Mouse (Mus musculus) left cerebral cortex, adult 11 months (tissue): ENCODE measurements at regions not wholly inside any gene's neighbourhood (a gene's known extent, or its start where the extent isn't known, plus 50 kb on each side); places are given as distances from the start of the nearest gene placed in this dataset.

Source experiments
- DNase-seq: peaks from one replicate; pipeline ENCODE4 v3.0.0; 2022; ENCODE audit warnings: low spot score

DNA sequence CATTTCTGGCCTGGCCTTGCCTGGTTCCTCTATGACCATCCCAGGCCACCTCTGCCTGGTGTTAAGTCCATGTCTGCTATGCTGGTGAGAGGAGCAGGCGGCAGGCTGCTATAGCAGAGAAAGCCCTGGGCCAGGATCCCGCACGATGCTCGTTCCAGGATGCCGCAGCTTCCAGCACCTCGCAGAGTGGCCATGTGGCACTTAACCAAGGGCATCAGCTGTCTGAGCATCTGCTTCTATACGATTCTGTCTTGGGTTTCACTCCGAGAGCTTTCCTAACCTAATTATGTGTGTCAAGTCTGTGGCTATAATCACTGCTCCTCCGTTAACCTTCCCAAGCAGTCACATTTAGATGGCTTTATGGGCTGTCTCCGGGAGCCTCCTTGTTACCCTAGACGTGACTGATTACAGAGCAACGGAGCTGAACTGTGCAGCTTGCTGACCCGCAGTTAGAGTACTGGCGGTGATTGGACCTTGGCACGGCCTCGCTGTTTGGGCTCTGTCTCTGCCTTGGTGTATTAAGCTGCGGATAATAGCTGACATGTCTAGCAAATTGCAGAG is 64.4 kb downstream of the Ackr3 start:
- no peak for DNase-seq

DNA sequence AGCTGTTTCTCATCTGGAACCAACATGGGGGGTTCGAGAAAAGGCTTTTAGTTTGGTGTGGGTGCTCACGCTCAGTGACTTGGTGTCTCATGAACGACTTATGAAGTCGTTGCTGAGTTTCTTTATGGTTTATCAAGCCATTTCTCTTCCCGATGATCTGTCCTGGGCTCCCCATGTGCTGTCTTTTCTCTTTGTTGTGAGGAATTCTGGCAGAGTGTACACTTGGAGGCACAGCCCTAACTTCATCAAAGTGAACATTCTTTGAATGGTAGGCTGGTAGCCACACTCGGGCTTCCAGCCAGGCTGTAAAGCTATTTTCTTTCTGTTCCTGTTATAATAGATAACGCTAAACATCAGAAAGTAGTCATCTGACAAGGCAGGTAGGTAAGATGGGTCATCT is 65.2 kb downstream of the Ackr3 start:
- no peak for DNase-seq

DNA sequence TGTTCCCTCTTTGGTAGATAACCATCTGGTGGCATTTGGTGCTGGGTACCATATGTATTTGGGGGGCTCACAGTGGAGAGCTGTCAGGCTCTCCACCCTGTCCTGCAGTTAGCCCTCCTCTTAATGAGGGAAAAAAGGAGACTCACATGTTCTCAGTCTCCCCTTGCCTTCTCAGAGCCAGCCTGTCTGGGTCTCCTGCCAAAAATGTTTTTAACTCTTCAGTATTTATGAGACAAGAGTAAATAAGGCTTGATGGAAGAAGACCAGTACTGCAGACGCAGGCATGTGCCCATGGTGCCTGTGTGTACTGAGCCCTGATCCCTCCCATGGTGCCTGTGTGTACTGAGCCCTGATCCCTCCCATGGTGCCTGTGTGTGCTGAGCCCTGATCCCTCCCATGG is 66.1 kb downstream of the Ackr3 start:
- no peak for DNase-seq

DNA sequence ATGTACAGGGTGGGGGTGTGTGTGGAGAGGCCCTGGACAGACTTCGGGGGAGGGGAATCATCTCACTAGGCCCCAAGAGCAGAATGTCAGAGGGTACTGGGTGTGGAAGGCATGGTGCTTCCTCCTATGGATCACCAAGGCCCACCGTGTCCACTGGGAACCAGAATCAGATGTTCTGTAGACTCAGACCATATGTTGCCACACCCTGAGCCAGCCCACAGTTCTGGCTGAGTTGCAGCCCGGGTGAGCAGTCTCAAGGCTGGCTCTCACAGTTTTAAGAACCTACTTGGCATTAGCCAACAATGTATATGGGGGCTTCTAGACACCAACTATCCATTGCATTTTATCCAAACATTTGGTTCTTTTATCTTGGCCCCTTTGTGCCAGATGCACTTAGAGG is 67.5 kb downstream of the Ackr3 start:
- DNase-seq: no peak

DNA sequence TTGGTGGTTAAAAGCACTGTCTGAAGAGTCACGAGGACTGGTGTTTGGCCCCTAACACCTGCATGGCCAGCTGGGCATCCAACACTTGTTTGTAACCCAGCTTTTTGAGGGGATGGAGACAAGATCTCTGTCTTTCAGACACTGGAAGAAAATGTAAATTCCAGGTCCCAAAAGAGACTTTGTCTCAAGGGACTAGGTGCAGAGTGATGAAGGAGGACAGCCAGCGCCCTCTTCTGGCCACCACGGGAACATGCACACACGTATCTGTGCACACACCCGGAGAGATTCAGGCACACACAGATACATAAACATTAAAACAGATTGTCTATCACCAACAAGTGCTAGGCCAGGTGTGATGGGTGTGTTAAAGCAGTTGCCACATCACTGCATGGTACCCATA is 68.6 kb downstream of the Ackr3 start:
- no peak for DNase-seq

DNA sequence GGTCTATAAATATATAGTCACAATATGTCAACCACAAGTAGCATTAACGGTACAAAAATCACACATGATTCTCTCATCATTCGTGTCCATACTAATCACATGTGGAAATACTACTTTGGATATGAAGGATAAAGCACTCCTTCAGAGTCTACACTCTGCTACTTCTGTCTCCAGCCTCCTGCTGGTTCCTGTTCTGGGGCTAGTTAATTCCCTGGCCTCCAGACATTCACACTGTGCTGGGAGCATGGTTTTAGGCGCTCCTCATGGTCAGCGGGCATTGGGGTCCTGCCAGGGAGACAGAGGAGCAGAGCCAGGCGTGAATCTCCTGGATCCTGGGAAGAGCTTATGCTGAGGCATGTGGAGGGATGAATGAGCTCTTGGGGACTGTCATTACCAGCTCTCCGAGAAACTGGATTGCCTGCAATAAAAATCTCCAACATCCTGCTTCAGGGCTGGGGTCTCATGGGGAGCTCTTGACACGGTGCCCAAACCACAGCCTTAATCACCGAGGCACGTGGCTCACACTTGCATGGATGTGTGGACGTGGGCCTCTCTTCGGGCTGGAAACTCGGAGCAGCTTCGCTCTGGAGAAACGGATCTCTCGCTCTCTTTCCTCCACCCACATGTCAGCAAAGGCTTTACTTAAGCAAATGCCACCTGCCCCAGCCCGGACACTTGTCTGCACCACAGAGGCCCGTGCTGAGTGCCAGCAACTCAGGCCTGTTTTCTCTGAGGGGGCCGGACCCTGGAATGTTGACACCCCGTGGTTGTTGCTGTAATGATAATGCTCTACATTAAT is 69.2 kb downstream of the Ackr3 start:
- DNase-seq: no peak

DNA sequence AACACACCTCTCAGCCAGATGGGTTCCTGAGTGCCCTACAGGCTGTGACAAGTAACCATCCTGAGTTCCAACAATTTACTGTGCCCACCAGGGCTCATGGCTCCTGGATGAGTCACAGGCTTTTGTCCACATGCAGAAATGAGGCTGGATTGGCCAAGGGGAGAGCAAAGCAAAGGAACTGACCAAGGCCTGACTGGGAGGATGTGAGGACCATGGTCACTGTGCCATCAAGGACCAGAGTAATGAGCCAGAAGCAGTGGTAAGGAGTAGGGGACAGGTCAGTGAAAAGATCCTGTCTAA is 69.8 kb downstream of the Ackr3 start:
- DNase-seq: no peak

DNA sequence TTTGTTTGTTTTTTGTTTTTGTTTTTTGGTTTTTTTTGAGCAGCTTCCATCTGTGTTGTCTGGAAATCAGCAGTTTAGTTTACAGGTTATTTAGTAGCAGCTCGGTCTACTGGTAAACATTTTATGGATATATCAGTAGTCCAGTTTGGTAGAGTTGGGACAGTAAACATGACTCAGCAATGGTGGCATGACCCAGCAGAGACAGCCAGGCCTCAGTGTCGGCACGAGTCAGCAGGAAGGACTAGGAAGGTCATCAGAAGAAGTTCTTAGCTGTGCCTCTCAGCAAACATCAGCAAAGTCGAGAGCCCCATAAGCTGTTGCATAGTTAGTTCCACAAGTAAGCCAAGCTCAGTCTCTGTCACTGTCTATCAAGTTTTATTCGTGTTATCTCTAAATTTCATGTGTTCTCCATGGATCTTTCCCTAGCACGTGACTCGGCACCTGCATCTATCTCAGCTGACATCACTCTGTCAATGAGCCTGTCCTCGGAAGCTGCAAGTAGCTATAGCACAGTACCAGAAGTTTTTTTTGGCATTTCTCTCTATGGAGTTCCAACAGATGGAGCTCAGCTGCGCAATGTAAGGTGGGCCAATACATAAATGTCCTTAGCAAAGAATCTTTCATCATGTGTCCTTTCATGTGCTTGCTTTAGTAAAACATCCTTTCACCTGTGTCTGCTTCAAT is 71.3 kb downstream of the Ackr3 start:
- no peak for DNase-seq

DNA sequence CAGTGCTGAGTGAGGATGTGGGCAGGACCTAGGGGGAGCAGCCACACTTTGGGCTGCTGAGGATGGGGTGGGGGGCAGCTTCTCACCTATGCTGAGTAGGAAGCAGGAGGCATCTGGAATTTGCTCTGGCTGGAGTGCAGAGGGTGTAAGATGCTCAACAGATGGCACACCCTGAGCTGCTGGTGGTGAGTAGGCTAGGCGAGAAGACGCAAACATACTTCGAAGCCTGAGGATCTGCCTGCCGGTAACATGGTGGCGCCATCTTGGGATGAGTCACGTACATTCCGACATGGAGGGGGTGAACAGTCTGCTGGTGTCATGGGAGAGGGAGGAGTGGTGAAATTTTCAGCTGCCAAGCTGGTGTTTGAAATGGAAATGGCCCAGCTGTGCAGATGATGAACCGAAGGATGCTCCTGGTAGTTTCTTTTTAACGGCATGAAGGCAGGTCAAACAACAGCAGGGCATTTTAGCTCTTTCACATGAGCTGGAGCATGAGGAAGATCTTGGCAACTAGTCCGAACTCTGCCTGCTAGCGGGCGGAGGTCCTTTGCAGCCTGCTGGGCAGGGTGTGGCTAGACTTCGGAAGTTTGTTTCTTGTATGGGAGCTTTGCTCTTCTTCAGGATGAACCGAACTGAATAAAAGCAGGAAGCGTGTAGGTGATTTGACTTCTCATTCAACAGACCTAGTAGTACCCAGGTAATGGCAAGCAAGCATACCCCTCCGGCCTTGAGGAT is 72.2 kb downstream of the Ackr3 start:
- DNase-seq: peak; percentile 53

DNA sequence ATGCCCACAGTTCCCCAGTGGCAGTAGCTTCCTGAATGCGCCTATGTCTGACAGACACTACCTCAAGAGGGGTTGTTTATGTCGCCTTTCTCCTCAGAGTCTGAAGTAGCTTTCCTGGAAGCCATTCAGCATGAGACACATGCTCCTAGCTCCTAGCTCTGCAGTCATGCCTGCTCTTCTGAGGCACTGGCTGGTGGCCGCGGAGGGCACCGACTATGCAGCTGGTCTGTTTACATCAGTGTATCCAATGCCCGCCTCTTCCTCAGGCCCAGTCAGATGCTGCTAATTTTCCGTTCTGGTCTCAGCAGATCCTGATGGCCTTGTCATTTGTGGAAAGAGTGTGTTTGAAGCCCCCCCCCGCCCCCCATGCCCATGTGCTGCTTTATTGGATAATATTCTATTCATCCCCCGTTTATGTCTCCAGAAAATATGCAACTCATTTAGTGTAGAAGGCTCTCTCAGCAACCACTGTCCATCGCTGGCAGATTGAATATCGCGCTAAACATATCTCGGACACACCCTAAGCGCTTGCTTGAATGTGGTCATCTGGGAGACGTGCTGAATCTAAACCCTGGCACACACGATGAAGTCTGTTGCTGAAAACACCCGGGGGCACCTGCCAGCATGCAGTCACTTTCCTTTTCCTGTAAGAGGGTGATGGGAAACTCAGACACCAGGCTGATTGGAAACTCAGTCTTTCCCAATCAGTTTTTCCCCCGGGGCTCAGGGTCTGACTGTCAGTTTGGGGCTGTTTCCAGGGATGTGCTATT is 73.9 kb downstream of the Ackr3 start:
- no peak for DNase-seq

DNA sequence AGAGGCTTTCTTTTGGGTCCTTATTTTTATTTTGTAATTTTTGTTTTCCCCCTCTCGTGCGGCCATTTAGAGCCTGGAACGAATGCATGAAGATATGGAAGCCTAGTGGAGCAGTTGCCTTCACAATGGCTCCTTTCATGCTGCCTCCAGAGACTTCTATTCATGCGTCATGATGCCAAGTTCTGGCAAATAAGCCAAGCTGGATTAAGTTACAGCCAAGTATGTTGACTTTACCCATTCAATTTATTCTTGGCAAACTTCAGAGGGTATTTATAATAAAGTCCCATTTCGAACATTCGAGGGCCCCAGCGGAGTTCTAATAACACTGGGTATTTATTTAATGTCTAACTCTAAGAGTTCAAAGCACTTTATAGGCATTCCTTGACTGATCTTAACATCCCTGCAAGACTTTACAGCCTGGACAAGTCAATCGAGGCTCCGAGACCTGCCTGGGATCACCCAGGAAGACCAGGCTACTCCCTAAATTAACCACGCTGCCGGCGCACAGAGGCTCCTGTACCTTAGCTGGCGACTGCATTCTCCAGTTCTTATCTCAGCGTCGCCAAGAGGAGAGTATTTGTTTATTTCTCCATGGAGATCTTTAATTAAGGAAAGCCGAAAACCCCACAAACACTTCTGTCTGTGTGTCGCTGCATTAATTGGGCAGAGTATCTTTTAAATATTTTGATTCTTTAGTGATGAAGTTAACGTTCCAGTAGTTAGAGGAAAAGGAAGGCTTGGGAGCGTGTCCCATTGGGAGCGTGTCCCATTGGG is 75.5 kb downstream of the Ackr3 start:
- no peak for DNase-seq

DNA sequence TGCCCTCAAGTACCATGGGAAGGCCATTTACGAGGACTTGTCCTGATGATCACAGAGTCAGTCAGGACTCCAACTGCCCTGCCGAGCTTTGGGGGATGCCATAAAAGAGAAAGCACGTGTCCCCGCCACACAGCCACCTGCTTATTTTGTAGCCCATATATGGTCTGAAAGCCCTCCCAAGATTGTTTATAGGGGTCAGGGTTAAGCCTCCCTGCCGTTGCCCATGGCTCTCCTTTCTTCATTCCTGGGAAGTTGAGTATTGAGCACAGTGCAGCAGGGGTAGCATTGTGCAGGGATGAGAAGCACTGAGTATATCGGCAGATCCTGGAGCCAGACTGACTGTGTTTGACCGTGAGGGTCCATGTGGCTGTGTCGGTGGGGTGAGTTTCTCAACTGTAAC is 76.4 kb downstream of the Ackr3 start:
- no peak for DNase-seq

DNA sequence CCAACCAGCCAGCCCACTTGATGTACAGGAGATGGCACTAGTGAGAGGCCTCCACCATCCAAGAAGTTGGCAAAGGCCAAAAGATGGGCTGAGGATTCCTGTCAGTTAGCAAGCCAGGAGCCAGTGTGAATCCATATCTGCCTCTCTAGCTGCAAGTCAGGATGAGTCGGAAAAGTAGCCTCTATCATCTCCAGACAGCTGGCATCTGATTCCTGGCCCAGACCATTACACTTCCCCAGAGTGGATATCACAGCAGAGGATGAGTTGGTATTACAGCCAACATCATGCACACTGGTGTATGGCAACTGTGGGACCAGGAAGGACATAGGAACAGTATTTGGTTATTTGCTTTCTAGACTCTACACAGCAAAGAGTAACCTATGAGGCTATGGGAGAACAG is 77.5 kb downstream of the Ackr3 start:
- no peak for DNase-seq

DNA sequence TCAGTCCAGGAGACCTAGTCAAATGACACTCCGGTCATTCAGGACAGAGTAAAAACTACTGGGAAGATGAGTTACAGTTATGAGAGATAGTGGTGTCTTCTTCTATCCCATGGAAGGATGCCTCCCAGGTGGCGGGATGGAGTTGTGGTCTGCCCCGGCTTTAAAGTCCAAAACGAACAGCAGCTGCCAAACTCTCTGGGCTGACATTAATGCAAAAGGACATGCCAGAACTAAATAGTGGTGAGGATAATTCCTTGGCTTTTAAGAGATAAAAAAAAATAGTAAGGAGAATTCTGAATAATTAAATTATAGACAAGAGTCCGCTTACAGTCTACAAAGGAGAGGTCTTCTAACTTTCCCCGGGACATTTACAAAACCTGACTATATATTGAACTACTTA is 78.2 kb downstream of the Ackr3 start:
- DNase-seq: no peak

DNA sequence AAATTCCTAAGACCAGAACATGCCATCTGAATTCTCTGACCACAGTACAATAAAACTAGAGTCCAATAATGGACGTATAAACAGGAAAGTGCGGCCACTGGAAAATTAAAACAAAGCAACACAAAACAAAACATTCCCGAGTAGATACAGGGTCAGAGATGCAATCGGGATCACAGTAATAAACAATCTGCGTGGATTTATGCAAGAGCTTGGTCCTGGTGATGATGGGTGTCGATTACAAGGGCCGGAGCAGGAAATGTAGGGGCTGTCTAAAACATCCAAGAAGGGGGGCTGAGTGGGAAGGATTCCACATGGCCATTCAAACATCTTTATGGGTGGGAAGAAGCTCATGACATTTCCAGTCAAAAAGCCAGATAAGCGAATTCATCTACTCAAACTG is 78.6 kb downstream of the Ackr3 start:
- DNase-seq: no peak

DNA sequence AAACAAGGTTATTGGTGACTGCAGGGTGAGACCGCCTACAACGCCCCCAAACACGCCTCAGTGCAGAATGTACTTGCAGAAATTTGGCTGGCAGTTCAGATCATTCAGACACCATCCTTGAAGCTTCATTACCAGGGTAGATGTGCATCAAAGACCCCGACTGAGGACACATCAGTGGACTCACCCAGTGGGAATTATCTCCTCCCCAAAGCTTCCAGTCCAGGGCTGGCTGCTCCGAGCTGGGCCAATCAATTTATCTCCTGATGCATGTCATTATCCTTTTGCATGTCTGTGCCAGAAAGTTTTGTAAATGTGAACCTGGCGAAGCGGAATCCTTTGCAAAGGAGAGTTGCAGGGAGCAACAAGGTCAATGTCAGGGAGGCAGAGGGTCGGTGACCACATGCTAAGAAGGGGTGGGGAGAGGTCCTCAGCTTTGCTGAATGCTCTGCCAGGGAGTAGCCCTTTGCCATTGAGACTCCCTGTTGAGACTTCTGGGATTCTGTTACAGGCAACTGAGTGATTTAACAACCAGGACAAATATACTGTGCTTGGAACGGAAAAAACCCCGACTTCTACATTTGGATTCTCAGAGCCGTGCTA is 79.5 kb downstream of the Ackr3 start:
- DNase-seq: no peak

DNA sequence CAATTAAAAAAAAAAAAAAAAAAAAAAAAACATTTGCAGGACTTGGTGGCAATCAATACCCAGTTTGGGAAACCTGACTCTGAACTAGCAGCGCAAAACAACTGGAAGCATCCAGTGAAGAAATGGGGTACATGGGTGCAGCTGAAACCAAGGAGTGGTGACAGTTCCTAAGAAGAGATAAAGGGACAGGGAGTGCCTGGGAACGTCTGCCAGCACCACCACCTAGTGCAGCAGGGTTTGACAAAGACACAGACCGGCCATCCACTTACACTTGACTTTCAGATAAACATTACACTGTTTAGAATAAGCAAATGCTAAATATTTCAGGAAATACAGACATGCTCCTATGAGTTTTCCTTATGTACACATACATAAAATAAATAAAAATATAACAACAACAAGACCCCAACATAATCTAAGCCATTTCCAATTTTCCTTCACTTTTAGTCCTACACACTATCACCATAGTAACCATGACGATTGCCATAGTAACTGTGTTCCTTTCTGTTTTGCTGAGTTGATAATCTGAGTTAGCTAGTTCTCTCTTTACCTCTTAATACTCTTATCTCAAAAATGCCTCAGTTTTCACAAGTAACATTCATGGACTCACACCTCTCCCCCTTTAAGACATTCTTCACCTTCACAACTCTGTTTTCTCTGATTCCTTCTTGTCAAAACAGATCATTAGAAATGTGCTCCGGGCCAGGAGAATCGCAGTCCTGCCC is 80.3 kb downstream of the Ackr3 start:
- no peak for DNase-seq

DNA sequence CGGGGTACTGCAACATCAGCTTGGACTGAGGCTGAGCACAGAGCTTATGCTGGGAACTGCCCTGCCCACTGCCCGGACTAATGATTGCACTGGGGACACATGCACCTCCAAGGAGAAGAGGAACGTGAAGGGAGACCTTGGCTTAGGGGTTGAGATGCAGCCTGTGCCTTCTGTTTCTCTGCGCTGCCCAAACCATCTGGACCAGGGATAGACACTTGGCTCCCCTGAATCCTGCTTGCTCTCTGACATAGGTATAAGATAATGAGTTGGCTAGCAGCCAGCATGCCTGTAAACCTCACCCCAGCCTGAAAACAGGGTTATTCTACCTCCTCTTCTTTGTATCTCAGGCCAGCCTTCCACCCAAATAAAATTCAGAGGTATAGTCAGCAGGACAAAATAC is 81.5 kb downstream of the Ackr3 start:
- DNase-seq: no peak

DNA sequence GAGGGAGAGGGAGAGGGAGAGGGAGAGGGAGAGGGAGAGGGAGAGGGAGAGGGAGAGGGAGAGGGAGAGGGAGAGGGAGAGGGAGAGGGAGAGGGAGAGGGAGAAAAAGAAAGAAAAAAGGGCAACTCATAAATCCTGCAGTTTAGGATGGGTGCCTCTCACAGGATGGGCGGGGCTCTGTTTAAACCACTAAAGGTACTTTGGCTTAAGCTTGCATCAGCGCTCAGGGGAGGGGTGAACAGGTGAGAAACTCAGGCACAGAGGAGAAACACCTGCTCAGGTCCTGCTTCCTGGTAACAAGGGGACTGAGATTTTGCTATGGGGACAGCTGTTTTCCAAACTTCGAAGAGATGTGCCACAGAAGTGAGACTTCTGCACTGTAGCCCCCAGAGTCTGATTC is 83.5 kb downstream of the Ackr3 start:
- DNase-seq: no peak
